Mouse (Mus musculus): ENCODE data around the gene Eprs.

GRCm38 (mm10) chr1:185354731-185355130 is 8.1 kb upstream of the Eprs start:
- TF ChIP-seq CEBPB (IDR thresholded peaks at IDR 0.05; ENCODE audit: insufficient read depth, poor library complexity, severe bottlenecking) (no peak), POLR2A (IDR thresholded peaks at IDR 0.05; ENCODE audit: insufficient read length, low read depth) (no peak), E2F4 (IDR thresholded peaks at IDR 0.05; ENCODE audit: insufficient read depth) (no peak), USF1 (IDR thresholded peaks at IDR 0.05; ENCODE audit: low read depth) (no peak), MAX (IDR thresholded peaks at IDR 0.05; ENCODE audit: low read depth) (no peak), POLR2AphosphoS2 (IDR thresholded peaks at IDR 0.05; ENCODE audit: insufficient read length, low read depth) (no peak), TCF12 (IDR thresholded peaks at IDR 0.05; ENCODE audit: insufficient read depth, poor library complexity, severe bottlenecking) (no peak), MYOD1 (IDR thresholded peaks at IDR 0.05; ENCODE audit: control insufficient read depth in 1 of 3, insufficient read length in 2 of 3, low read depth in 2 of 3) (no peak), REST (IDR thresholded peaks at IDR 0.05; ENCODE audit: insufficient read depth, insufficient read length) (no peak), SRF (IDR thresholded peaks at IDR 0.05; ENCODE audit: control insufficient read depth, insufficient read length, low read depth) (no peak), TCF3 (IDR thresholded peaks at IDR 0.05; ENCODE audit: insufficient read length, low read depth) (no peak)

Measured in myocyte (in vitro differentiated cells).